Mouse (Mus musculus): ENCODE data around the gene Ppfia3. TPM values are rescaled to one million over a fixed set of nuclear protein-coding genes. Genes with fewer than 3 reads are reported as not detected.
"Not testable (repeated sequence)": the region's sequence is repeated elsewhere in the genome, so short reads cannot be mapped to it uniquely, and the experiment has no call there.

Gene Ppfia3
- total RNA-seq (2021), result under 1 TPM; 0.11 to 0.21 TPM
- long read RNA-seq, experiment 1, result 0 reads
- long read RNA-seq, experiment 2, result 0 reads

GRCm38 (mm10) chr7:45366652-45367019 lies at the start of gene Ppfia3:
Gene Ppfia3, minus strand, starts transcription at chr7:45367019.
- no peak for DNase-seq (ENCODE audit: low spot score)

DNA sequence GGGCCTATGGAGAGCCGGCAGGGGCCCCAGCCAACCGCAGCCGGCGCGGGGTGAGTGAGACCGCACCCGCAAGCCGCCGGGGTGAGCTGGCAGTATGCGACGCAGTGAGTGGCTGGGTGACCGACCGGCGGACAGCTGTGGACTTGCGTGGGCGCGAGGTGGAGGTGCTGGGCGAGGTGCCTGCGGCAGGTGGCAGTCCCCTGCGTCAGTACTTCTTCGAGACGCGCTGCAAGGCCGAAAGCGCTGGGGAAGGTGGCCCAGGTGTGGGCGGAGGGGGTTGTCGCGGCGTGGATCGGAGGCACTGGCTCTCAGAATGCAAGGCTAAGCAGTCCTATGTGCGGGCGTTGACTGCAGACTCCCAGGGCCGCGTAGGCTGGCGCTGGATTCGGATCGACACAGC lies 48.8 kb upstream of the Ppfia3 start:
- DNase-seq (ENCODE audit: low spot score), result no peak

- DNase-seq (ENCODE audit: low spot score), result no peak
Measured at GRCm38 (mm10) chr7:45414740-45415224, 48.0 kb upstream of the Ppfia3 start.

- no peak for DNase-seq (ENCODE audit: low spot score)
Measured at GRCm38 (mm10) chr7:45413864-45414739, 47.3 kb upstream of the Ppfia3 start.

- no peak for DNase-seq (ENCODE audit: low spot score)
Measured at GRCm38 (mm10) chr7:45413113-45413863, 46.5 kb upstream of the Ppfia3 start, which contains the start of gene Ntf5. Gene Ntf5, plus strand, starts transcription at chr7:45413695.

DNA sequence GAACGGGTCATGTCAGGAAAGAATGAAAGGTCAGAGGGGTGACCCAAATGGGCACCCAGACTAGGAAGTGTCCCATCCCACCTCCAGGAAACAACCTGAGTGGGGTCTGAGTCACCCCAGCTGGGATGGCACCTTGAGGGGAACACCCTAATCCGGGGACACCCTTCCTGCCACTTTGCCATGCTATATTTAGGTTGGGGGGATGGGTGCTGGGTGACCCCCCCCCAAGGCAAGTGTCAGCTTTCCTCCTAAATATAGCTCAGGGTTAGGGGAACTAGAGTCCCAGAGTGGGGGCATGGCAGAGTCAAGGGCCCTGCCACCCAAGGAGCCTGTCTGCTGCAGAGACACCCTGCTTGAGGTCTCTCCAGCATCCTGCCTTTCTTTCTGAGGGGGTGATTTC lies 45.6 kb upstream of the Ppfia3 start:
- DNase-seq (ENCODE audit: low spot score), result peak; percentile 79

DNA sequence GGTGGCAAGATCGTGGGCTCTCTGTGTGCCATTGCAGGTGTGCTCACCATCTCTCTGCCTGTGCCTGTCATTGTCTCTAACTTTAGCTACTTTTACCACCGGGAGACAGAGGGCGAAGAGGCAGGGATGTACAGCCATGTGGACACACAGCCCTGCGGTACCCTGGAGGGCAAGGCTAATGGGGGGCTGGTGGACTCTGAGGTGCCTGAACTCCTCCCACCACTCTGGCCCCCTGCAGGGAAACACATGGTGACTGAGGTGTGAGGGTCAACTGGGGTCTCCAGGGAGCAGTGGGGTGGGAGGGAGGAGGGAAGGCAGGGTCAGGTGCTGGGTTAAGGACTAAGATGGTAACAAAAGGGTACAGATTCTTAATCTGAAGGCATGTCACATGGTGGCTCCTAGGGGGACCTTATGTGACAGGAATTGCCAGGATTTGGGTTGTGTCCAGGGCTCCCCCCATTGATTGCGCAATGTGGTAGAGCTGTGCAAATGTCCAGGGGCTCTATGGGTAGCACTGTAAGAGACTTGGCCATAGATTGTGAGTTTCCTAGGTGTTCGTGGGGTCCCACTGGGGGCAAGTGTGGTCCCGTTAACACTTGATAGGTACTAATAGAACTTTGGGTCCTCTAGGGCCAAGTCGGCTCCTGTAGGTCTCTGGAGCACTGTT lies 42.8 kb upstream of the Ppfia3 start:
- no peak for DNase-seq (ENCODE audit: low spot score)

- no peak for DNase-seq (ENCODE audit: low spot score)
Measured at GRCm38 (mm10) chr7:45408949-45409348, 42.1 kb upstream of the Ppfia3 start.

DNA sequence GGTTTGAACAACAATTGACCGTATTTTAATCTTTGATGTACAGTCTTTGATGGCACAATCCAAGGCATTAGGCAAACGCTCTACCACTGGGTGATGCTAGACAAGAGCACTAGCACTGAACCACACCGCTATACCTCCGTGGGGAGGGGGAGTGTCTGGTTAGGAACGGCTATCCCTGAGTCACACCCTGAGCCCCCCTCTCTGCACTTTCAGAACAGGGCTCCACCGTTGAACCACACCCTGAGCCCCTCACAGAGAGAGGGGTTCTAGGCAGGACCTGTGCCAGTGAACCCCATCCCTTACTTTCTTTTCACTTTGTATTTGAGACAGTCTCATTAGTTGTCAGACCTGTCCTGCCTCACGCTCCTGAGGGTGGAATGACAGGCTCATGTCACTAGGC lies 41.5 kb upstream of the Ppfia3 start:
- DNase-seq (ENCODE audit: low spot score), result no peak

GRCm38 (mm10) chr7:45407836-45408235 lies 41.0 kb upstream of the Ppfia3 start:
- no peak for DNase-seq (ENCODE audit: low spot score)

DNA sequence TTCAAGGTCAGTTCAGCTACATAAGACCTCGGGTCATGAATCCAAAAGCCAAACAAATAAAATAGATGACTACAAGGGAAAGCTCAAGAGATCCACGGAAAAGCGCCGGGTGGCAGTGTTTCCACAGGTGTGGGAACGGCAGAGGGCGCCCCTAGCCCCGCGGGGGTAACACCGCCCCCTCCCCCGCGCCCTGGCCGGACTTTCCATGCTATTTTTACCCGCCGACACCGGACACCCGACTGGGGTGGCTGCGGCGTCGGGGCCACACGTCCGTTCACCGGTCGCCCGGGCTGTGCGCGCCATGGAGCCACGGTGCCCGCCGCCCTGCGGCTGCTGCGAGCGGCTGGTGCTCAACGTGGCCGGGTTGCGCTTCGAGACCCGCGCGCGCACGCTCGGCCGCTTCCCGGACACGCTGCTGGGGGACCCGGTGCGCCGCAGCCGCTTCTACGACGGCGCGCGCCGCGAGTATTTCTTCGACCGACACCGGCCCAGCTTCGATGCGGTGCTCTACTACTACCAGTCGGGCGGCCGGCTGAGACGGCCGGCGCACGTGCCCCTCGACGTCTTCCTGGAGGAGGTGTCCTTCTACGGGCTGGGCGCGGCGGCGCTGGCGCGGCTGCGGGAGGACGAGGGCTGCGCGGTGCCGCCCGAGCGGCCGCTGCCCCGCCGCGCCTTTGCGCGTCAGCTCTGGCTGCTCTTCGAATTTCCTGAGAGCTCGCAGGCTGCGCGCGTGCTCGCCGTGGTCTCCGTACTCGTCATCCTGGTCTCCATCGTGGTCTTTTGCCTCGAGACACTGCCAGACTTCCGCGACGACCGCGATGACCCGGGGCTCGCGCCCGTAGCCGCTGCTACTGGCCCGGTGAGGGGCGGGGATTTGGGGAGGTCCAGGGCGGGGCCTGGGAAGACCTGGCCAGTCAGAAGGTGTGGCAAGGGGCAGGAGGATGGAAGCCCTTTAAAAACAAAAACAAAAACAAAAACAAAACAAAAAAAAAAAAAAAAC lies 39.6 kb upstream of the Ppfia3 start:
- DNase-seq (ENCODE audit: low spot score), result peak; percentile 87

- peak; percentile 87 for DNase-seq (ENCODE audit: low spot score)
Measured at GRCm38 (mm10) chr7:45405091-45406075, 38.6 kb upstream of the Ppfia3 start, which contains the start of gene Kcna7. Gene Kcna7, plus strand, starts transcription at chr7:45405653.

GRCm38 (mm10) chr7:45403532-45404261 lies 36.9 kb upstream of the Ppfia3 start:
- peak; percentile 66 for DNase-seq (ENCODE audit: low spot score)

DNA sequence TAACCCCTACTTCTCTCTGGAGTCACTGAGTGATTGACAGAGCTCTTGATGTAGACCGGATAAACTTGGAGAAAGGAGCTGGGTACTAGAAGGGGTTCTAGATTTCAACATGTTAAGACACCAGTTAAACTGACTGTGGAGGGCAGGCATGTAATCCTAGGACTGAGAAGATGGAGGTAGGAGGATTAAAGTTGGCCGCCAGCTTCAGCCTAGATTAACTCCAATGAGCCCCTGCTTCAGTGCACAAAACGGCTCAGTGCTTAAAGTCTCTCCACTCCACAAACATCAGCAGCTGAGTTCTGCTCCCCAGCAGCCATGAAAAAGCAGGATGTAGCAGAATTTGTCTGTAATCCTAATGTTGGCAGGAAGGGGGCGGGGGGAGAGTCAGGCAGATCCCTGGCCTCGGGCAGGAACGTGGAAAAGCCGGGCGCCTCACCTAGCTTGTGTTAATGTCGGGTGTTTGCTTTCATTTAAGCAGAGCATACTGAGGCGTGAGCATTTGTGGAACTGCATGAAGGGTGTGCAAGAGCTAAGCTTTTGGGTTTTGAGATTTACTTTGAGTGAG lies 34.8 kb upstream of the Ppfia3 start:
- DNase-seq (ENCODE audit: low spot score), result no peak

DNA sequence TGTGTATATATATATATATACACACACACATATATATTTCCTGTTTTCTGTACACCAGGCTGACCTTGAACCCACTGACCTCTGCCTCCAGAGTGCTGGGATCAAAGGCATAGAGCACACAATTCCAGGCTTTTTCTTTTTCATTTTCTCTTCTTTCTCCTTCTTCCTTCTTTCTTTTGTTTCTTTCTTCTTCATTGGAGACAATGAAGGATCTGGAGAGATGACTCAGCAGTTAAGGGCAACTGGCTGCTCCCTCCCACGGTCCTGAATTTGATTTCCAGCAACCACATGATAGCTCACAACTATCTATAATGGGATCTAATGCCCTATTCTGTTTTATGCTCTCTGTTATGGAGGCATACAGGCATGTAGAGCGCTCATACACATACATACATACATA lies 30.0 kb upstream of the Ppfia3 start:
- no peak for DNase-seq (ENCODE audit: low spot score)

GRCm38 (mm10) chr7:45396337-45396775 lies 29.5 kb upstream of the Ppfia3 start:
- not testable (repeated sequence) for DNase-seq (ENCODE audit: low spot score)

DNA sequence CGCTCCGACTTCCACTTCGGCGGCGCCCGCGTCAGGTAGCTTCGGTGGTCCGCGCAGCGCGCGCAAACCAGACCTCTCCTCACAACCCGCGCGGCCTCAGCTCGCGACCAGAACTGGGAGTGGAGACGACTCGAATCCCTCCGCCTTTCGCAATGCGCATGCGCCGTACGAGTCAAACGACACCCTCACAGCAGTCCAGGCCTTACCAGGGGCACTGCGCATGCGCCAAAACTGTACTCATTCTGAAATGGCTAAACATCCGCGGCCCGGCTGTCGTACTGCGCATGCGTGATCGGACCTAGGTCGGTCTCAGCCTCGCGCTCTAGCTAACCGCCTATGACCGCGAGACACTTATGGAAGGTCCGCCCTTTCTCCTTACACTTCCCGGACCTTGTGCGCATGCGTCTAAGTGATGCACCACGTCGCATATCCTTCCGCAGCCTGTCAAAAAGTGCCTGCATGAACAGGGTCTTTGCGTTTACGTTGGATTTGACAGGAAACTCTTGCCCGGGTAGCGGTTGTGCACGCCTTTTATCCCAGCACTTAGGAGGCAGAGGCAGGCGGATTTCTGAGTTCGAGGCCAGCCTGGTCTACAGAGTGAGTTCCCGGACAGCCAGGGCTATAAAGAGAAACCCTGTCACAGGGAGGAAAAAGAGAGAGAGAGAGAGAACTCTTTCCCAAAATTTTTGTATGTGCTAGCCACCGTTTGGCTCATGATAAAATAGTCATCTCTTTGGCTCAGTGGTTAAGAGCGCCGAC lies 28.9 kb upstream of the Ppfia3 start, which contains the start of gene Snrnp70:
Snrnp70 (minus strand) TSS at position 165 of the 759 bp plus-strand sequence.
- DNase-seq (ENCODE audit: low spot score), result peak; percentile 100
